Mouse (Mus musculus): ENCODE results near the gene Jak1. TPM values are rescaled to one million over a fixed set of nuclear protein-coding genes. Genes with fewer than 3 reads are reported as not detected.

Jak1 gene
- total RNA-seq, 4 experiments from 2014 or later: 118 to 133 (median 127) TPM

- no peak for DNase-seq (ENCODE audit: low spot score in 2 of 2)
Observed at GRCm38 (mm10) chr4:101155541-101155940, 109.5 kb downstream of the Jak1 start.

- DNase-seq (ENCODE audit: low spot score in 2 of 2): no peak
Observed at GRCm38 (mm10) chr4:101146891-101147655, 118.0 kb downstream of the Jak1 start.

- DNase-seq (ENCODE audit: low spot score in 2 of 2): peak; percentile 84 to 85
Observed at GRCm38 (mm10) chr4:101146047-101146745, 118.9 kb downstream of the Jak1 start.

- no peak for DNase-seq (ENCODE audit: low spot score in 2 of 2)
Observed at GRCm38 (mm10) chr4:101144790-101145189, 120.3 kb downstream of the Jak1 start.

- DNase-seq (ENCODE audit: low spot score in 2 of 2): no peak
Observed at GRCm38 (mm10) chr4:101144361-101144760, 120.7 kb downstream of the Jak1 start.

- no peak for DNase-seq (ENCODE audit: low spot score in 2 of 2)
Observed at GRCm38 (mm10) chr4:101143901-101144300, 121.2 kb downstream of the Jak1 start.

- no peak for DNase-seq (ENCODE audit: low spot score in 2 of 2)
Observed at GRCm38 (mm10) chr4:101141768-101142167, 123.3 kb downstream of the Jak1 start.

GRCm38 (mm10) chr4:101137975-101138374, 127.1 kb downstream of the Jak1 start:
- no peak for DNase-seq (ENCODE audit: low spot score in 2 of 2)

- DNase-seq (ENCODE audit: low spot score in 2 of 2): no peak
Observed at GRCm38 (mm10) chr4:101135909-101136308, 129.2 kb downstream of the Jak1 start.

GRCm38 (mm10) chr4:101135013-101135412, 130.1 kb downstream of the Jak1 start:
- DNase-seq (ENCODE audit: low spot score in 2 of 2): no peak

- no peak for DNase-seq (ENCODE audit: low spot score in 2 of 2)
Observed at GRCm38 (mm10) chr4:101121002-101121401, 144.1 kb downstream of the Jak1 start.

GRCm38 (mm10) chr4:101107122-101107521, 158.0 kb downstream of the Jak1 start:
- DNase-seq (ENCODE audit: low spot score in 2 of 2): no peak

Other genes starting within 250 kb of the Jak1 start
- not detected for gene Gm10577, start 244.6 kb downstream of the Jak1 start, total RNA-seq (2022)
- gene Raver2, start 196.3 kb downstream of the Jak1 start, total RNA-seq (2022): 10 to 100 TPM; 40.1 to 55.1 (median 48.6) TPM
- 10 to 100 TPM; 49.4 to 89.0 (median 61.8) TPM for gene Ak4, start 154.0 kb upstream of the Jak1 start, total RNA-seq (2022)
- 100 to 1,000 TPM; 267 to 340 (median 308) TPM for gene Dnajc6, start 231.4 kb upstream of the Jak1 start, total RNA-seq (2022)

Data from layer of hippocampus, adult 8-10 months (tissue).